Mouse (Mus musculus) lung, postnatal 0 days (tissue): ENCODE results near the gene Dlgap4.

Experiments
- CTCF ChIP-seq: IDR thresholded peaks from 2 replicates; pipeline ENCODE4 v1.5.1; 2016; ENCODE audit warnings: antibody characterized with exemption, mild to moderate bottlenecking
- EP300 ChIP-seq: IDR thresholded peaks from 2 replicates; pipeline ENCODE4 v1.6.1; 2016; ENCODE audit warnings: antibody characterized with exemption, mild to moderate bottlenecking, control low read depth

- TF ChIP-seq CTCF = no peak
- no peak for TF ChIP-seq EP300
Observed at GRCm38 (mm10) chr2:156811556-156811955, 198.1 kb downstream of the Dlgap4 start.
